Mouse (Mus musculus) kidney, postnatal 36 days (tissue): ENCODE measurements around the gene Anxa11.
"Not testable (repeated sequence)": the region's sequence is repeated elsewhere in the genome, so short reads cannot be mapped to it uniquely, and the experiment has no call there.

ENCODE experiments used
- DNase-seq, 2 experiments: peaks; one replicate each; pipeline ENCODE4 v3.0.0; 2021 to 2022; ENCODE audit warnings: mixed read lengths in 2 of 2

Gene Anxa11

GRCm38 (mm10) chr14:25841991-25842687, at the start of gene Anxa11:
Gene Anxa11 (plus strand): TSS chr14:25842156.
- peak; percentile 91 to 95 for DNase-seq

DNA sequence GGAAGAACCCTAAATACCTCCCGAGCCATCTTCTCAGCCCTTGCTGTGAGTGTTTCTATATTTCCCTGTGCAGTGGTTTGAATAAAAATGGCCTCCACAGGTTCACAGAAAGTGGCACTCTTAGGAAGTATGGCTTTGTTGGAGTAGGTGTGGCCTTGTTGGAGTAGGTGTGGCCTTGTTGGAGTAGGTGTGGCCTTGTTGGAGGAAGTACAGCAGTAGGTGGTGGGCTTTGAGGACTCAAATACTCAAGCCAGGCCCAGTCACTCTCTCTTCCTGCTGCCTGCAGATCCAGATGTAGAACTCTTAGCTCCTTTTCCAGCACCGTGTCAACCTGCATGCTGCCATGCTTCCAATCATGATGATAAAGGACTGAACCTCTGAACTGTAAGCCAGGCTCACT, 47.6 kb upstream of the Anxa11 start:
- no peak for DNase-seq

DNA sequence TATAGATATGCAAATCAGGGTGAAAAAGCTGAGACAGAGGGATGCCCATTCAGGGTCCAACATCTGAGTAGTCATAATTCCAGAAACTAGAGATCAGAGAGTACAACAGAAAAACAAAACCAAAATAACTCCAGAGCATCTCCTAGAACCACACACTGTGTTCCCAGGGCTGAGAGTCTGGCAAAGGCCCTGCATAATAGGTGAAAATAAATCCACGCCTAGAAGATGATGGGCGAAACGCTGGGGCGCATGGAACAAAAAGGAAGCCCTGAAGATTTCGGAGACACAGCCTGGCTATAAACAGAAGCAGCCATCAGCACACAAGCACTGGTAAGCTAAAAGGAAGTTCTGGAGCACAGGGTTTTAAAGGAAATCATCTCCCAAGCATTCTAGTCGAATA, 46.9 kb upstream of the Anxa11 start:
- no peak for DNase-seq

- DNase-seq = peak; percentile 31 to 47
Measured at GRCm38 (mm10) chr14:25795561-25796174, 46.3 kb upstream of the Anxa11 start.

DNA sequence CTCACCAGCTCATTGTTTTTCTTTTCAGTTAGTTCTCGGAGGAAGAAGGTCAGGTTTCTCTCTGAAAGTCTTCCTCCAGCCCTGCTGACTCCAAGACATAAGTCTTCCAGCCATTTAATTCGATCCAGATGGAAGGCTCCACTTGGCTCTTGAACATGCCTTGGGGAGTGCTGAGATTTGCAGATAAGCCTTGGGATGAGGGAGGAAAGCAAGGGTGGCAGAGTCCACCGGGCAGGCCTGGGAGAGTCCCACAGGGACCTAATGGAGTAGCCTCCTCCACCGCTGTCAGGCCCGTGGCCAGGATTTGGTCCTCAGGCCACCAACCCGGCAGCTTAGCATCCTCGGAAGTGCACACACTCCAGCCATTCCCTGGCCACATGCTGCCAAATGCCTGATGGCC, 45.3 kb upstream of the Anxa11 start:
- DNase-seq = no peak

- DNase-seq = peak; percentile 72 to 92
Measured at GRCm38 (mm10) chr14:25800166-25800960, 41.6 kb upstream of the Anxa11 start.

DNA sequence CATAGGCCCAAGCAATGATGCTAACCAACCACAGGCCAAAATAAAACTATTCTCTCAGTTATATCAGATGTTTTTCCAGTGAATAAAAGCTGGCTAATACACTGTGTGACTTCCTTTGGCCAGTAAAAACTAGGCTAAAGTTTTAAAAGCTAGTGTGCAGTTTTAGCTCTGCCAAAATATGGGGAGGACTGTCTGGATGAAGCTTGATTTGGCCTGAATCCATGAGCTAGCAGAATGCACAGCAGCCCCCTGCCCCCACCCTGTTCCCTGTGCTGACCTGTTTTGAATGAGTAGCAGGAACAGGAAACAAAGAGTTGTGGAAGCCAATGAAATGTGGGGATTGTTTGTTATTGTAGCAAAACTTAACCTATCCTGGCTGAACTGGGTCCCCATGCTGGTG, 39.4 kb upstream of the Anxa11 start:
- peak in 1 of 2 experiments; percentile 11 for DNase-seq

DNA sequence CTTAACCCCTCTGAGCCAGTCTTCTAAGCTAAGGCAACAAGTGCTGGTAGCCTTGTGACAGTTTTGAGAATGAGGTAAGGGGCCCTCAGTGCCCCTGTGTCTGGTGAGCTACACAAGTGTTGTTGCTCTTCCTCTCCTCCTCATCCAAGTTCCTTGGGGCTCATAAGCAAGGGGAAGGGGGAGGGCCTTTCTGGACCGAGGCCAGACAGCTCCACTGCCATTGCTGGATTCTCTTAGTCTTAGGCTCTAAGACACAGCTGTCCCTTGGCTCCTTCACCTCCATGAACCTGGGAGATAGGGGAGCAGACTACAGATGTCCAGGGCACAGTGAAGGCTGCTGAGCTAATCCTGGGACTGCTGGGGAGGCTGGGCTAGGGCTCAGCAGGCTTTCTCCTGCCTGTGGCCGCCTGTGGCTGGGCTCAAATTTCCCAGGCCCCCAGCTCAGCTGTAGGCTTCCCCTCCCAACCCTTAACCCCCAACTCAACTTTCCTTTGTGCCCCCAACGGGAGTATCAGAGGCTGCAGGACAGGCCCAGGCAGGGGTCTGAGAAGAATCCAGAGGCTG, 38.6 kb upstream of the Anxa11 start:
- no peak for DNase-seq

- DNase-seq = peak in 1 of 2 experiments; percentile 11
Measured at GRCm38 (mm10) chr14:25805871-25806270, 36.1 kb upstream of the Anxa11 start.

- no peak for DNase-seq
Measured at GRCm38 (mm10) chr14:25806561-25806960, 35.4 kb upstream of the Anxa11 start.

- not testable (repeated sequence) for DNase-seq
Measured at GRCm38 (mm10) chr14:25811026-25811425, 30.9 kb upstream of the Anxa11 start.

DNA sequence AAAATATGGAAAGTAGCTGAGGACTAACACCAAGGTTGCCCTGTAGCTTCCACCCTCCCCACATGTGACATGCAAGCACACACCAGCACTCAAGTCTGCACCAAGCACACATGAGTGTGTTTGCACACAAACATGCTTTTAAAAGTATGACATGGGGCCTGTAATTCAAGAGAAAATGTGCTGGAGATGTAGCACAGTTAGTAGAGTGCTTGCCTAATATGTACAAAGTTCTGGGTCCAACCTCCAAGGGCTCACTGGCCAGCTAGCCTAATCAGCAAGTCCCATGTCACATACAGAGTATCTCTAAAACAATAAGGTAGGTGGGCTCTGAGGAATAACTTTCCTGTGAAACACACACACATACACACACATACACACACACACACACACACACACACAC, 27.8 kb upstream of the Anxa11 start:
- no peak for DNase-seq

- DNase-seq = peak; percentile 59 to 80
Measured at GRCm38 (mm10) chr14:25816416-25816815, 25.5 kb upstream of the Anxa11 start.

GRCm38 (mm10) chr14:25822584-25822983, 19.4 kb upstream of the Anxa11 start:
- no peak for DNase-seq

DNA sequence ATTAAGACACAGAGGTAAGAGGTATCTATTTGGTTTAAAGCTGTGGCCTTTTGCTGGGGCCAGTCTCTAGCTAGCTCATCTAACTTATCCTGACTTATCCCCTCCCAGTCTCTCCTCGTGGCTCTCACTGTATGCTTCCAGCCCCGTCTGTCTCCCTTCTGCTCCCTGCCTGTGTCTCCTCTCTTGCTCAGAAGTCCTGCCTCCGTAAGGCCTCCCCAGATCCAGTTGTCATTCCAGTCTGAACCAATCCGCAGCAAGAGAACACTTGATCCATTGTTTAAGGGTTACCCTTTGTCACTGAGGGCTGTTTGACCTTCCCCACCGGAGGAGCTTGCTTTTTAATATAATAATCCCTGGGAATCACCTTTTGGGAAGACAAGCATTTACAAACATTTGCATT, 17.0 kb upstream of the Anxa11 start:
- DNase-seq = no peak

GRCm38 (mm10) chr14:25825880-25826626, 15.9 kb upstream of the Anxa11 start:
- DNase-seq = no peak

DNA sequence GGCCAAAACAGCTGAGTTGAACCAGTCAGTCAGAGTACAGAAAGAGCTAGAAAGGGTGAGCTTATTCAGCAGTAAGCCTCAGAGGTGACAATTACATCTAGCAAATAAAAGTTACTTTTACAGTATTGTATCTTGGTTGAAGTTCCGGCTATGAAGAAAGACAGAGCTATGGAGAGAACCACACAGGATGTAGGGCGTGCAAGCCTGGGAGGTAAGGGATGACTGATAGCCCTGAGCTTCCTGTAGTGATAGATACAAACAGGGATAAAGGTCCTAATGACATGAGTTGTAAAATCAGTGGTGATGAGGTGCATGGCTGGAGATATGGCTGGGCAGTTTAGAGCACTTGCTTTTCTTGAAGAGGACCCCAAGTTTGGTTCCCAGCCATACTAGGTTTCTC, 15.1 kb upstream of the Anxa11 start:
- no peak for DNase-seq

DNA sequence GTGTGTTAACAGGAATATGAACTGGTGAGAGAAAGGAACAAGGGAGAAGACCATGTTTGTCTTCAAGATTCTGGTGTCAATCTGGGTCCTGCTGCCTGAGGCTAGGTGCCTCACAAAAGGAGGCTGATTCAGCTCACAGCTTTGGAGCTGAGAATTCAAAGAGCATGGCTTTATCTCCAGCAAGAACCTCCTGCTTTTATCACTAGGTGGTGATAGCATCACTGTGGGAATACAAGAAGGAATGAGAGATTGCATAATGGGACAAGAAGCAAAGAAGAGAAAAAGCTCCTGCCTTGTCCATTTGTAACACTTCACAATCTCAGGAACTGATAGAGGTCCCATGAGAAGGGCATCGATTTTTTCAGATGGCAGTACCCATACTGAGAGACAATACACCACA, 10.6 kb upstream of the Anxa11 start:
- DNase-seq = no peak

DNA sequence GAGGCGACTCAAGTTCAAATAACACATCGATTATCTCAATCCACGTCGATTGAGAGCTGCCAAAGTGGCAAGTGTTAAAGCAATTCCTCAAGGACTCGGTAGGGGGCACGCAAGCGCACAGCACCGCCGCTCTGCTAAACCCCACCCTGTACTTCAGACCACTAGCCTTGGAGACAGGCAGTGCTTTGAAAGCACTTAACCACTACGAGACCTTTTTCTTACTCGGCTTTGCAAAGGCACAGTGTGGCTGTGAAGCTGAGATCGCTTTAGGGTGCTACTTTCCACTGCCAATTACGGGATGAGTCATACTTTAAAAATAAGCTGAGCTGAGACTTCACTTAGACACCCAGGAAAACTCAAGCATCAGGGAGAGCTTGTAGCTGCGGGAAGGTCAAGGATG, 9.7 kb upstream of the Anxa11 start:
- peak; percentile 54 to 83 for DNase-seq

DNA sequence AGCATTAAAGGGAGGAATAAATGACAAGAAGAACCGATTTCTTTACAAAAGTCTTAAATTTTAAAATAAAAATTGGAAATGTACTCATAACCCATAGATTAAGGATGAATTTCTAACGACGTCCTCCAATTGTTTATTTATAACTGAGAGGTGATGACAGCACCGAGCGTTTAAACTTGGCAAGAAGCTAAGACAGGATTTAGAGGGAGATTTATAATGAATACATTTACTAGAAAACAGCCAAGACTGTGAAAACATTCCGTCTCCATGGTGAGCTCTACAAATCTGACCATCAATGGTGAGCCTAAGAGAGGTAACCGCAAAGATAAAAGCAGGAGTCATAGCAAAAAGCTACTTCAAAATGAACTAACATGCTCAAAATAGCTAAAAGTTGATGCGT, 3.5 kb upstream of the Anxa11 start:
- no peak for DNase-seq

DNA sequence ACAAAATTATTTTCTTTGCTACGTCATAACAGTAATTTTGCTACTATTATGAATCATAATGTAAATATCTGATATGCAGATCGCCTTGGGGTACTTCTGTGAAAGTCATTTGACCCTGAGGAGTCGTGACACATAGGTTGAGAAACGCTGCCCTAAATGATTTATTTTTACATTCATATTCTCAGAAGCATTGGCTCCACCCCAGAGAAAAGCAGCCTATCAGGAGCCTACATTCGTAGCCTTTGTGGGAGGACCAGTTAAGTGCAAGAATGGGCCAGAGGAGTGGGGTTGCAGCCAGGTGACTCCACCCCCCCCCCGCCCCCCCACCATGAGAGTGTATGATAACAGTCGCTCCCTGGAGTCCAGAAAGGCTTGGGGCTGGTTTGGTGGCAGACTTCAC, 2.2 kb upstream of the Anxa11 start:
- no peak for DNase-seq

DNA sequence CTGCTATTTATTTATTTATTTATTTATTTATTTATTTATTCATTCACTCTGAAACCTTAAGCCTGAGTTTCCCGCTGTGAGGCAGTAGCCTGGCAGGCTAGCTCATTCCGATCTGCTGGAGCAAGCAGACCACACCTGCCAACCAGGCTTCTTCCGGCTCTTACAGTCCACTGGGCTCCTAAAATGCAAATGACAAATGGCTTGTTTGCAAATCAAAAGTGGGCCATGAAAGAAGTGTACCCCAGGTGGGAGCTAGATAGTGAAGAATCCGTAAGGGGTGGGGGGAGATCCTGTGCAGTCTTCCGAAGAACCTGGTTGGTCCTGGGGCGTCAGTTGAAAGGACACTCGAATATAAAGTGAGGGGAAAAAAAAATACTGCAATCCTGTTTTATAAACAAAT, 995 bp upstream of the Anxa11 start:
- no peak for DNase-seq

- no peak for DNase-seq
Measured at GRCm38 (mm10) chr14:25841579-25841978, 377 bp upstream of the Anxa11 start.
